17 mouse cellular contexts compared by ENCODE assay signal in the genomic region with DNA sequence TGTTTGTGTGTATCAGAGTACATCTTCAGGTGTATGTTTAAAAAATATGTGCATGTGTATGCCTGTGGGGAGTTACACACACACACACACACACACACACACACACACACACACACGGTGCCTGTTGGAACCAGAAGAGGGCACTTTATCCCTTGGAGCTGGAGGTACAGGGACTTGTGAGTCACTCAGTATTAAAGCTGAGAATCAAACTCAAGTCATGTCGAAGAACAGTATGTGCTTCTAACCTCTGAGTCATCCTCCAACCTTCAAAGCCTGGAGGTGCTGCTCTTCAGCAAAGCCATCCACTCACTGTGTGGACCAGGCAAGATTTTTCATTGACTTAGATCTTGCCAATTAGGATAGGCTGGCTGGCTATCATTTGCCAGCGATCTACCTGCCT. TPM values are rescaled to one million over a fixed set of nuclear protein-coding genes. Genes with fewer than 3 reads are reported as not detected.
"Had no signal": no experiment of that assay in that cellular context is flagged by ENCODE, and none has a peak within 500 bp of the region (broad histone marks: within the 10 kb centered on the region; RNA-seq: fewer than 3 reads in every experiment).

No protein-coding gene starts in this region.

- H3K27ac ChIP-seq: layer of hippocampus, adult 2 months; limb, embryonic 10.5 days; liver, embryonic 15.5 days; midbrain, embryonic 10.5 days; midbrain, embryonic 15.5 days; neural tube, embryonic 12.5 days; stomach, embryonic 15.5 days had no signal

- H3K36me3 ChIP-seq: limb, embryonic 10.5 days; midbrain, embryonic 10.5 days; midbrain, embryonic 15.5 days; neural tube, embryonic 12.5 days; stomach, embryonic 15.5 days had no signal

- ATAC-seq: lung, postnatal 0 days; midbrain, embryonic 15.5 days had no signal

- H3K4me2 ChIP-seq: liver, embryonic 11.5 days; liver, embryonic 15.5 days; midbrain, embryonic 15.5 days; neural tube, embryonic 12.5 days; stomach, embryonic 15.5 days had no signal

- H3K4me3 ChIP-seq: layer of hippocampus, adult 2 months; limb, embryonic 10.5 days; liver, embryonic 15.5 days; midbrain, embryonic 10.5 days; midbrain, embryonic 15.5 days; neural tube, embryonic 12.5 days; stomach, embryonic 15.5 days had no signal

- H3K9ac ChIP-seq: liver, embryonic 15.5 days; midbrain, embryonic 15.5 days; neural tube, embryonic 12.5 days; stomach, embryonic 15.5 days had no signal

- H3K4me1 ChIP-seq: limb, embryonic 10.5 days; midbrain, embryonic 10.5 days; midbrain, embryonic 15.5 days; neural tube, embryonic 12.5 days; stomach, embryonic 15.5 days had no signal

- H3K9me3 ChIP-seq: limb, embryonic 10.5 days; liver, embryonic 15.5 days; midbrain, embryonic 10.5 days; midbrain, embryonic 15.5 days; neural tube, embryonic 12.5 days; stomach, embryonic 15.5 days had no signal

- DNase-seq: kidney, postnatal 10 days; kidney, postnatal 4 days; lung, adult 2 months; lung, postnatal 4 days; right cerebral cortex, postnatal 14 days; thymus, postnatal 36 days had no signal

- H3K27me3 ChIP-seq: liver, embryonic 15.5 days; midbrain, embryonic 15.5 days; neural tube, embryonic 12.5 days; stomach, embryonic 15.5 days had no signal

RNA-seq across cellular contexts. Expression of a gene that starts 9.4 kb away (rescaled TPM):
- total RNA-seq: megakaryocyte, adult 5-6 weeks; monocyte, adult 5-6 weeks had no signal
- polyA plus RNA-seq: limb, embryonic 10.5 days had no signal
